Mouse (Mus musculus) lung, postnatal 0 days (tissue): ENCODE measurements around the gene Dgkz.

Experiments used
- CTCF ChIP-seq: IDR thresholded peaks from 2 replicates; pipeline ENCODE4 v1.5.1; 2016; ENCODE audit warnings: antibody characterized with exemption, mild to moderate bottlenecking
- EP300 ChIP-seq: IDR thresholded peaks from 2 replicates; pipeline ENCODE4 v1.6.1; 2016; ENCODE audit warnings: antibody characterized with exemption, mild to moderate bottlenecking, control low read depth

DNA sequence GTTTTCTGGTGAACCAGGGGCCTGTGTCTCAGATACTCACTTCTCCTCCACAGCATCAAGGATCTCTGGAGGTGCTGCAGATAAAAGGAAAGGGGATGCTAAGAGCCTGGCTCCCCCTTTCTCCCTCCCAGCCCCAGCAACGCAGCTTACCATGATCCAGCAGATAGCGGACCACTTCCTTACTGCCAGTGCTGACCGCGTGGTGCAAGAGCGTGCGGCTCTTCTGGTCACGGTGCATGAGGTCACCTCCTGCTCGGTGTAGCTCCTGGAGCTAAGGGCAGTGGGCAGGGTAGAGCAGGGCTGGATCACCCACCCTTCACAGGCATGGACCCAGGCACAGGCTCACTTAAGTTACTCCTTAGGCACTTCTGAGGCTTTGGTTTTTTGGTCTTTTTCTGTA is 41.6 kb downstream of the Dgkz start:
- TF ChIP-seq CTCF (no peak), EP300 (no peak)
